Mouse (Mus musculus) lung, postnatal 4 days (tissue): ENCODE data around the gene Cyp4f13.

Experiments used
- DNase-seq, 2 experiments: peaks; one replicate each; pipeline ENCODE4 v3.0.0; 2021

Gene Cyp4f13

GRCm38 (mm10) chr17:32947215-32947914, at the start of gene Cyp4f13:
Cyp4f13 (minus strand) TSS chr17:32947402.
- peak; percentile 97 to 99 for DNase-seq

- peak; percentile 75 to 90 for DNase-seq
Measured at GRCm38 (mm10) chr17:32992699-32993474, 45.7 kb upstream of the Cyp4f13 start, which contains the start of gene Zfp952. Zfp952 (plus strand) TSS chr17:32993129.

GRCm38 (mm10) chr17:32991965-32992698, 44.9 kb upstream of the Cyp4f13 start:
- DNase-seq: peak in 1 of 2 experiments; percentile 35

- DNase-seq: no peak
Measured at GRCm38 (mm10) chr17:32986301-32986700, 39.1 kb upstream of the Cyp4f13 start.

GRCm38 (mm10) chr17:32981361-32981760, 34.2 kb upstream of the Cyp4f13 start:
- DNase-seq: no peak

- DNase-seq: peak; percentile 90 to 93
Measured at GRCm38 (mm10) chr17:32965623-32966290, 18.6 kb upstream of the Cyp4f13 start, which contains the start of gene Zfp472. Zfp472 (plus strand) TSS chr17:32965814.

GRCm38 (mm10) chr17:32965253-32965622, 18.0 kb upstream of the Cyp4f13 start:
- no peak for DNase-seq

- DNase-seq: peak; percentile 77 to 83
Measured at GRCm38 (mm10) chr17:32951441-32951840, 4.2 kb upstream of the Cyp4f13 start.

- no peak for DNase-seq
Measured at GRCm38 (mm10) chr17:32951006-32951405, 3.8 kb upstream of the Cyp4f13 start.

GRCm38 (mm10) chr17:32950136-32950535, 2.9 kb upstream of the Cyp4f13 start:
- DNase-seq: no peak

GRCm38 (mm10) chr17:32946716-32947115, 486 bp downstream of the Cyp4f13 start:
- peak in 1 of 2 experiments; percentile 13 for DNase-seq

- DNase-seq: no peak
Measured at GRCm38 (mm10) chr17:32944402-32945035, 2.7 kb downstream of the Cyp4f13 start.

GRCm38 (mm10) chr17:32943661-32944060, 3.5 kb downstream of the Cyp4f13 start:
- no peak for DNase-seq

GRCm38 (mm10) chr17:32939831-32940230, 7.4 kb downstream of the Cyp4f13 start:
- no peak for DNase-seq

GRCm38 (mm10) chr17:32927803-32928202, 19.4 kb downstream of the Cyp4f13 start:
- no peak for DNase-seq

- peak; percentile 81 to 86 for DNase-seq
Measured at GRCm38 (mm10) chr17:32924658-32925312, 22.4 kb downstream of the Cyp4f13 start.

GRCm38 (mm10) chr17:32923681-32924080, 23.5 kb downstream of the Cyp4f13 start:
- DNase-seq: no peak

GRCm38 (mm10) chr17:32919123-32919522, 28.1 kb downstream of the Cyp4f13 start:
- no peak for DNase-seq

GRCm38 (mm10) chr17:32917131-32917530, 30.1 kb downstream of the Cyp4f13 start, which contains the start of gene Cyp4f14:
Cyp4f14 (minus strand) TSS chr17:32917342.
- no peak for DNase-seq

GRCm38 (mm10) chr17:32916075-32916474, 31.1 kb downstream of the Cyp4f13 start:
- no peak for DNase-seq

- DNase-seq: no peak
Measured at GRCm38 (mm10) chr17:32906172-32906571, 41.0 kb downstream of the Cyp4f13 start.
